Mouse (Mus musculus) intestine, embryonic 16.5 days (tissue): ENCODE results near the gene Adprh. TPM values are rescaled to one million over a fixed set of nuclear protein-coding genes. Genes with fewer than 3 reads are reported as not detected.
"Not testable (repeated sequence)": the region's sequence is repeated elsewhere in the genome, so short reads cannot be mapped to it uniquely, and the experiment has no call there.

Experiments
- ATAC-seq: fragments of 200-750 bp; cut with Nextera tagmentation; 2 replicates; pipeline ENCODE4 v1.8.0; 2017; ENCODE audit warnings: moderate TSS enrichment, moderate library complexity
- H3K27ac ChIP-seq: fragments of 300-500 bp; sonication (generic); 2 replicates; pipeline ENCODE4 v1.5.1; 2014; ENCODE audit warnings: mild to moderate bottlenecking, low read length
- H3K27me3 ChIP-seq: fragments of 300-500 bp; sonication (generic); replicated peaks from 2 replicates; pipeline ENCODE4 v1.6.1; 2014; ENCODE audit warnings: low read length, control low read depth, mixed read lengths; ENCODE audit not compliant: control insufficient read depth, insufficient read depth
- H3K36me3 ChIP-seq: fragments of 300-500 bp; sonication (generic); 2 replicates; pipeline ENCODE4 v1.6.1; 2014; ENCODE audit warnings: low read length, control low read depth; ENCODE audit not compliant: control insufficient read depth, insufficient read depth
- H3K4me1 ChIP-seq: fragments of 300-500 bp; sonication (generic); 2 replicates; pipeline ENCODE4 v1.6.1; 2014; ENCODE audit warnings: low read length, control low read depth, mixed read lengths; ENCODE audit not compliant: control insufficient read depth, insufficient read depth
- H3K4me2 ChIP-seq: fragments of 300-500 bp; sonication (generic); 2 replicates; pipeline ENCODE4 v1.6.1; 2014; ENCODE audit warnings: low read depth, low read length, control low read depth
- H3K4me3 ChIP-seq: fragments of 300-500 bp; sonication (generic); 2 replicates; pipeline ENCODE4 v1.5.1; 2014; ENCODE audit warnings: mild to moderate bottlenecking, low read length
- H3K9ac ChIP-seq: fragments of 300-500 bp; sonication (generic); 2 replicates; pipeline ENCODE4 v1.6.1; 2014; ENCODE audit warnings: low read depth, low read length
- H3K9me3 ChIP-seq: fragments of 300-500 bp; sonication (generic); 2 replicates; pipeline ENCODE4 v1.6.1; 2016; ENCODE audit warnings: low read length, control low read depth; ENCODE audit not compliant: control insufficient read depth
- WGBS: fragments of 180-500 bp; shearing (Covaris S2); extraction: QIAGEN DNeasy Blood & Tissue Kit; methylation state at CpG from one replicate; pipeline ENCODE4 v1.1.7; 2014; 5-methylcytosine and 5-hydroxymethylcytosine counted together
- polyA plus RNA-seq: library from polyadenylated mRNA; unstranded; fragments of >200 nt; fragmentation: Nextera tagmentation; extraction: Ambion mirVana; gene quantifications from 2 replicates; pipeline ENCODE4 v1.2.1, GENCODE M21; 2015

The Adprh gene
- polyA plus RNA-seq, 1 experiment from 2014 or later: 88.9 TPM

- H3K4me2 ChIP-seq: peak overlapping the region; percentile 83
- 35% methylated on average over 14 of the region's 14 CpGs for WGBS
- ATAC-seq: 0 out of 2 replicates have a peak, but pooled peaks have one; percentile 5
- not testable (repeated sequence) for H3K4me1 ChIP-seq, H3K27ac ChIP-seq, H3K9me3 ChIP-seq, H3K36me3 ChIP-seq, H3K27me3 ChIP-seq
- H3K4me3 ChIP-seq: peak overlapping the region; percentile 49
- peak overlapping the region; percentile 66 for H3K9ac ChIP-seq
These were observed 24.7 kb upstream of the Adprh start for GRCm38 (mm10) chr16:38477241-38477608.

GRCm38 (mm10) chr16:38476312-38477240, 24.1 kb upstream of the Adprh start:
- H3K9ac ChIP-seq: peak overlapping the region; percentile 66
- no peaks in the 10 kb centered on the region for H3K36me3 ChIP-seq
- peak; percentile 63 for ATAC-seq
- peak overlapping the region; percentile 83 for H3K4me2 ChIP-seq
- no peaks in the 10 kb centered on the region for H3K27me3 ChIP-seq
- H3K27ac ChIP-seq: no peak overlapping the region; the same call in 1 of the 2 replicates
- no peaks in the 10 kb centered on the region for H3K9me3 ChIP-seq
- H3K4me3 ChIP-seq: peak overlapping the region; percentile 49
- 0 out of 2 replicates have a peak, but pooled peaks cover 2% of the 10 kb centered on the region for H3K4me1 ChIP-seq
- 6% methylated on average over 34 of the region's 34 CpGs for WGBS

GRCm38 (mm10) chr16:38475681-38476311, 23.3 kb upstream of the Adprh start:
- Histone ChIP-seq H3K27ac (no peak overlapping the region), H3K36me3 (no peaks in the 10 kb centered on the region), H3K9me3 (no peaks in the 10 kb centered on the region), H3K4me3 (peak overlapping the region; percentile 49; the same call in 1 of the 2 replicates), H3K27me3 (no peaks in the 10 kb centered on the region), H3K9ac (no peak overlapping the region; the same call in 1 of the 2 replicates), H3K4me1 (0 out of 2 replicates have a peak, but pooled peaks cover 2% of the 10 kb centered on the region), H3K4me2 (peak overlapping the region; percentile 83; the same call in 1 of the 2 replicates)
- 56% methylated on average over 4 of the region's 4 CpGs for WGBS
- no peak for ATAC-seq

GRCm38 (mm10) chr16:38474677-38475286, 22.3 kb upstream of the Adprh start:
- WGBS: 94% methylated on average over 9 of the region's 9 CpGs
- no peak for ATAC-seq
- H3K36me3 ChIP-seq: no peaks in the 10 kb centered on the region
- H3K4me1 ChIP-seq: 0 out of 2 replicates have a peak, but pooled peaks cover 2% of the 10 kb centered on the region
- H3K4me3 ChIP-seq: no peak overlapping the region
- no peak overlapping the region for H3K27ac ChIP-seq
- H3K4me2 ChIP-seq: no peak overlapping the region
- no peak overlapping the region for H3K9ac ChIP-seq
- no peaks in the 10 kb centered on the region for H3K27me3 ChIP-seq
- H3K9me3 ChIP-seq: no peaks in the 10 kb centered on the region

GRCm38 (mm10) chr16:38473661-38474060, 21.2 kb upstream of the Adprh start:
- 87% methylated on average over 5 of the region's 5 CpGs for WGBS

GRCm38 (mm10) chr16:38472507-38472873, 20.0 kb upstream of the Adprh start:
- Histone ChIP-seq H3K4me3 (no peak overlapping the region), H3K4me1 (0 out of 2 replicates have a peak, but pooled peaks cover 3% of the 10 kb centered on the region), H3K4me2 (no peak overlapping the region), H3K27ac (no peak overlapping the region), H3K36me3 (no peaks in the 10 kb centered on the region), H3K9me3 (no peaks in the 10 kb centered on the region), H3K9ac (no peak overlapping the region), H3K27me3 (no peaks in the 10 kb centered on the region)
- 90% methylated on average over 5 of the region's 5 CpGs for WGBS
- no peak for ATAC-seq

More at GRCm38 (mm10) chr16:38473661-38474060, 21.2 kb upstream of the Adprh start:
- Histone ChIP-seq H3K4me2 (no peak overlapping the region), H3K36me3 (no peaks in the 10 kb centered on the region), H3K4me3 (no peak overlapping the region), H3K9me3 (no peaks in the 10 kb centered on the region), H3K27ac (no peak overlapping the region), H3K9ac (no peak overlapping the region), H3K27me3 (no peaks in the 10 kb centered on the region), H3K4me1 (0 out of 2 replicates have a peak, but pooled peaks cover 2% of the 10 kb centered on the region)
- ATAC-seq: no peak

GRCm38 (mm10) chr16:38471697-38472506, 19.4 kb upstream of the Adprh start:
- Histone ChIP-seq H3K4me2 (no peak overlapping the region), H3K36me3 (no peaks in the 10 kb centered on the region), H3K27ac (no peak overlapping the region), H3K4me3 (no peak overlapping the region), H3K27me3 (no peaks in the 10 kb centered on the region), H3K4me1 (0 out of 2 replicates have a peak, but pooled peaks cover 5% of the 10 kb centered on the region), H3K9me3 (no peaks in the 10 kb centered on the region), H3K9ac (no peak overlapping the region)
- no peak for ATAC-seq
- 77% methylated on average over 11 of the region's 11 CpGs for WGBS

- Histone ChIP-seq H3K36me3 (no peaks in the 10 kb centered on the region), H3K27ac (no peak overlapping the region), H3K27me3 (no peaks in the 10 kb centered on the region), H3K4me3 (no peak overlapping the region), H3K9me3 (no peaks in the 10 kb centered on the region), H3K9ac (no peak overlapping the region), H3K4me2 (no peak overlapping the region), H3K4me1 (0 out of 2 replicates have a peak, but pooled peaks cover 5% of the 10 kb centered on the region)
- ATAC-seq: no peak
- 75% methylated on average over 8 of the region's 8 CpGs for WGBS
These were observed 16.9 kb upstream of the Adprh start for GRCm38 (mm10) chr16:38469437-38469836.
